Mouse (Mus musculus) gonadal fat pad, adult 2 months (tissue): ENCODE measurements around the gene Klrd1. TPM values are rescaled to one million over a fixed set of nuclear protein-coding genes. Genes with fewer than 3 reads are reported as not detected.
"Not testable (repeated sequence)": the region's sequence is repeated elsewhere in the genome, so short reads cannot be mapped to it uniquely, and the experiment has no call there.

Experiments used
- DNase-seq: peaks from one replicate; pipeline ENCODE4 v3.0.0-alpha.2; 2012; ENCODE audit warnings: low read depth
- polyA plus RNA-seq: library from polyadenylated mRNA; depleted of rRNA; stranded (reverse); fragments of >200 nt; gene quantifications from 2 replicates; pipeline ENCODE4 v1.2.3, GENCODE M21; 2012; rRNA removed

Gene Klrd1
- polyA plus RNA-seq, result 0.16 and 0.37 TPM in 2 replicates

GRCm38 (mm10) chr6:129591508-129591907 lies at the start of gene Klrd1:
Klrd1 (plus strand) TSS chr6:129591782.
- DNase-seq, result no peak

- DNase-seq, result no peak
Measured at GRCm38 (mm10) chr6:129541931-129542330, 49.7 kb upstream of the Klrd1 start.

- no peak for DNase-seq
Measured at GRCm38 (mm10) chr6:129542540-129542939, 49.0 kb upstream of the Klrd1 start.

GRCm38 (mm10) chr6:129543709-129544606 lies 47.6 kb upstream of the Klrd1 start:
- DNase-seq, result no peak

GRCm38 (mm10) chr6:129547277-129547676 lies 44.3 kb upstream of the Klrd1 start:
- DNase-seq, result no peak

GRCm38 (mm10) chr6:129548009-129548408 lies 43.6 kb upstream of the Klrd1 start:
- no peak for DNase-seq

- no peak for DNase-seq
Measured at GRCm38 (mm10) chr6:129557298-129558023, 34.1 kb upstream of the Klrd1 start.

- DNase-seq, result no peak
Measured at GRCm38 (mm10) chr6:129558946-129559640, 32.5 kb upstream of the Klrd1 start.

GRCm38 (mm10) chr6:129559641-129560027 lies 31.9 kb upstream of the Klrd1 start:
- no peak for DNase-seq

- no peak for DNase-seq
Measured at GRCm38 (mm10) chr6:129565257-129565656, 26.3 kb upstream of the Klrd1 start.

- no peak for DNase-seq
Measured at GRCm38 (mm10) chr6:129575315-129575714, 16.3 kb upstream of the Klrd1 start.

- no peak for DNase-seq
Measured at GRCm38 (mm10) chr6:129577605-129578004, 14.0 kb upstream of the Klrd1 start, which contains the start of gene Klre1. Klre1 (plus strand) TSS chr6:129577905.

- DNase-seq, result no peak
Measured at GRCm38 (mm10) chr6:129581274-129581673, 10.3 kb upstream of the Klrd1 start.

GRCm38 (mm10) chr6:129581896-129582295 lies 9.7 kb upstream of the Klrd1 start:
- DNase-seq, result no peak

- DNase-seq, result no peak
Measured at GRCm38 (mm10) chr6:129583014-129583413, 8.6 kb upstream of the Klrd1 start.

- no peak for DNase-seq
Measured at GRCm38 (mm10) chr6:129608372-129608771, 16.8 kb downstream of the Klrd1 start.

- DNase-seq, result no peak
Measured at GRCm38 (mm10) chr6:129623735-129624134, 32.2 kb downstream of the Klrd1 start, which contains the start of gene Klrk1. Klrk1 (minus strand) TSS chr6:129623864.

GRCm38 (mm10) chr6:129631046-129631445 lies 39.5 kb downstream of the Klrd1 start:
- DNase-seq, result not testable (repeated sequence)

GRCm38 (mm10) chr6:129643237-129643636 lies 51.7 kb downstream of the Klrd1 start, which contains the start of gene Klrc3:
Klrc3 (minus strand) TSS chr6:129643337.
- not testable (repeated sequence) for DNase-seq

- not testable (repeated sequence) for DNase-seq
Measured at GRCm38 (mm10) chr6:129644054-129644453, 52.5 kb downstream of the Klrd1 start.
